Mouse (Mus musculus): ENCODE results near the gene Gm3476.
"Not testable (repeated sequence)": the region's sequence is repeated elsewhere in the genome, so short reads cannot be mapped to it uniquely, and the experiment has no call there.

Gm3476 gene

DNA sequence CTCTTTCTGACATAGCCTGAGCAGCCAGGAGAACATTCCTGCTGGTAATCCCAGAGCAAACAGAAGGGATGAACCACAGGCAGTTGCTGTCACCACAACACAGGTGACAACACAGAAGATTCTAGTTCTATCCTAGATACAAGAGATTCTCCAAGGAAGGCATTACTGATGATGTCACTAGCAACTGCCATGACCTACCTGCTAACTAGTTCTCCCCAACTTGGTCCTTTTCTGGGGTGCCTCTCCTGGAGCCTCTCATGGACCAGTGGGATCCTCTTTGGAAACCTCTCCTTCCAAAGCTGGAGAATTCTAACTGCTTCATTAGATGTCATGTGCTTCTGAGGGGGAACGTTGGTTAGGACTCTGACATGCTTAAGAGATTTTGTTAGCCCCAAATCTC is at the start of gene Gm3476:
Gene Gm3476, minus strand, starts transcription at position 101 of the 400 bp plus-strand sequence.
- in situ Hi-C loops (cut with MboI, MseI): not testable (repeated sequence)

DNA sequence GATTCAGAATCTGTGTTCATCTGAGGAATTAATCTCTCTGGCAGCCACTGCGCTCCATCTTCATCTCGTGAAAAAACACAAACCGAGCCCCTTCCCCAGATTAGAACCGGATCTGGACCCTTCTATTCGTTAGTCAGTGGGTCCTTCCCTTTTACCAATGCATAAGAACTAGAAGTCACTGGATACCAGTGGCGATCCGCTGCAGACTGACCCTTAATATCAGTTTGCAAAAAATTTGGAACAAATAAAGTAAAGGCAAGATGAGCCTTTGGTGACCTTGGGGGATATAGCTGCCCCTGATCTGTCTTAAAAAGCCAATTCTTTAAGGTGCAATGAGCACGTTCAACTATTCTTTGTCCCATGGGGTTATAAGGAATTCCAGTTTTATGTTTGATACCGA is 37.9 kb upstream of the Gm3476 start:
- in situ Hi-C loops (cut with MboI, MseI): loop anchor here (25.0 kb wide), 1 partner anchor 1174 kb away; the partner anchor contains the start of gene Gm5797

DNA sequence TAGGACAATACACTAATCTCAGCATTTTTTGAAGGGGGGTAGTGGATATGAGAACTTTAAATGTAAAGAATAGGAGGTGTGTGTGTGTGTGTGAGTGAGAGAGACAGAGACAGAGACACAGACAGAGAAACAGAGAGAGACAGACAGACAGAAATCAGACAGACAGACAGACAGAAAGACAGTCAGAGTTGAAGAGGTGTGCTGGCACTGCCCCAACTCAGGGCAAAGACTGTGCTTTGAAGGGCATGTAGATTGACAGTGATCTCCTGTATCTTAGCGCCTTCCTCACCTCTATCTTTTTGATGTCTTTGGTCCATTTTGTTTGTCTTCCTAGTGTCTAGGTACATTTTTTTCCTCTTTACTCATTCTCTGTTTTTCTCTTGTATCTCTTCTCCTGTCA is 35.5 kb upstream of the Gm3476 start:
- in situ Hi-C loops (cut with MboI, MseI): loop anchor here (25.0 kb wide), 1 partner anchor 1176 kb away; the partner anchor contains the start of gene Gm5797

DNA sequence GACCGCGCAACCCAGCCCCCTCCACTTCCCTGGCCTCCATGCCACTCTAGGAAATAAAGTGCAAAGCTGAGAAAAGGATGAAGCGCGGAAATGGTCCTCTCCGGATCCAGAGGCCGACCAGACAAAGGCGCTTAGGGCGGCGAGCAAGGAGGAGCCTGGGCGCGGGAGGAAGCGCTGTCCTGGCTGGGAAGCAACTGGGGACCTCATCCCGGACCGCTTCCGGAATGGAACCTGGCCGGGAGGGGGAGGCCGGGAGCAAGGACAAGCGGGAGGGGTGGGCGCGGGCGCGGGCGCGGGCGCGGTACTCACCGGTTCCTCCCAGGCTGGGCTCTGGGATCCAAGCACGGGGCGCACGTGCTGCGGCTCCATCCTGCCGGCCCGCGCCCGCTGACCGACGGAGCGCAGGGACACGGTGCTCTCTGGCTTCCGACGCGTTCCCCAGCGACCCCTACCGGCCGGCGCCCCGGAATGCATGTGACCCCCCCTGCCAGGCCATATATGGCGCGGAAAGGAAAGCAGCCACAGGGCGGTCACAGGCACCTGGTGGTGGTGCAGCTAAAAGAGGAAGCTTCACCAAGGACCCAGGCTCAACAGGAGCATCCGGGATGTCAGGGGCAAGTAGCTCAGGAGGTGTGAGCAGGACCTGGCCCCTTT is 17.2 kb downstream of the Gm3476 start, which contains the start of gene Gm3468:
Gene Gm3468, minus strand, starts transcription at position 394 of the 654 bp plus-strand sequence.
- in situ Hi-C loops (cut with MboI, MseI): not testable (repeated sequence)

DNA sequence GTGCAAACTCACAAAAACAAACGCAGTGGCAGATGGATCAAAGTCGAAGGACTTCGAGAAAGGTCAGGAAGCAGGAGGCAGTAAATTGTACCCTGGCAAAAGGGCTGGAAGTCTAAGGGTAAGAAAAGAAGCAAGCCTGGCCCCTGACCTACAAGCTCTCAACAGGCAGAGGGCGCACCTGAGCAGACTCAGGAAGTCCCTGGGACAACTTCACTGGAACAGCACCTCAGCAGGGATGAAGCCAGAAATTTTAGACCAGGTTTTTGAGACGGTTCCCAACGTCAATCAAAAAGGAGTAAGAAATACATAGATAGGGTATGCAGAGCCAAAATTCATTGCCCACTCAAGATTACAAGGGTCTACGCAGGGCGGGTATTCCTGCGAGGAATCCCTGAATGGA is 18.1 kb downstream of the Gm3476 start:
- in situ Hi-C loops (cut with MboI, MseI): not testable (repeated sequence)

DNA sequence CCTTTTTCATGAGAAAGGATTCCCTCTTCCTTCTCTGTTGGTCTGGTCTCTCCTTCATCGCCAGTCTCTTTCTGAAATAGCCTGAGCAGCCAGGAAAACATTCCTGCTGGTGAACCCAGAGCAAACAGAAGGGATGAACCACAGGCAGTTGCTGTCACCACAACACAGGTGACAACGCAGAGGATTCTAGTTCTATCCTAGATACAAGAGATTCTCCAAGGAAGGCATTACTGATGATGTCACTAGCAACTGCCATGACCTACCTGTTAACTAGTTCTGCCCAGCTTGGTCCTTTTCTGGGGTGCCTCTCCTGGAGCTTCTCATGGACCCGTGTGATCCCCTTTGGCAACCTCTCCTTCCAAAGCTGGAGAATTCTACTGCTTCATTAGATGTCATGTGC is 31.8 kb downstream of the Gm3476 start, which contains the start of gene Gm8206:
Gene Gm8206, minus strand, starts transcription at position 101 of the 400 bp plus-strand sequence.
- in situ Hi-C loops (cut with MboI, MseI): not testable (repeated sequence)

DNA sequence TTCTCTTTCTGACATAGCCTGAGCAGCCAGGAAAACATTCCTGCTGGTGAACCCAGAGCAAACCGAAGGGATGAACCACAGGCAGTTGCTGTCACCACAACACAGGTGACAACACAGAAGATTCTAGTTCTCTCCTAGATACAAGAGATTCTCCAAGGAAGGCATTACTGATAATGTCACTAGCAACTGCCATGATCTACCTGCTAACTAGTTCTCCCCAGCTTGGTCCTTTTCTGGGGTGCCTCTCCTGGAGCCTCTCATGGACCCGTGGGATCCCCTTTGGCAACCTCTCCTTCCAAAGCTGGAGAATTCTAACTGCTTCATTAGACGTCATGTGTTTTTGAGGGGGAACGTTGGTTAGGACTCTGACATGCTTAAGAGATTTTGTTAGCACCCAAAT is 67.4 kb downstream of the Gm3476 start, which contains the start of gene Gm6337:
Gene Gm6337, minus strand, starts transcription at position 101 of the 400 bp plus-strand sequence.
- in situ Hi-C loops (cut with MboI, MseI): loop anchor here (10.0 kb wide), 1 partner anchor 1207 kb away; the partner anchor contains the start of gene Gm3727

Measured in T-helper 1 cell (primary cell).